Mouse (Mus musculus): ENCODE results near the gene Cetn2.

Gene Cetn2

GRCm38 (mm10) chrX:72917884-72918681, at the start of gene Cetn2, which contains the start of gene Nsdhl:
Gene Cetn2, minus strand, starts transcription at chrX:72918411.
Gene Nsdhl, plus strand, starts transcription at chrX:72918557.
- TF ChIP-seq GATA4 (IDR thresholded peaks at IDR 0.05; ENCODE audit: insufficient replicate concordance, low read length) = no peak

DNA sequence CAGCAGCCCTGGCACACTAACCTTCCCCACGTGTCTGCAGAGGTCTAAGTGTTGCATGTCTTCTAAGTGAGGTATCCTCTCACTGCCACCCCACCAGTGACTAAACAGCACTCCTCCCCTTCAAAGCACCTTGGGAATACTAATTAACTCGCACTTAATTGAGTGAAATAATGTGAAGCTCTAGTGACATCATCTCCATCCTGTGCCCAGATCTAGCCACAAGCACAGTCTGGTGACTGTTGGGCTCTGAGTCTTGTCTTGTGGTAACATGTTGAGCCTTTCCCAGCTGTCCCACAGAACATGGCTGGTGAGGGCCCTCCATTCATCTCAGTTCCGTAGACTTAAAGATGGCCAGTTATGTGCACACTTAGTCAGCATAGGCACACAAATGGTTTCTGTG, 44.5 kb upstream of the Cetn2 start:
- no peak for TF ChIP-seq GATA4 (IDR thresholded peaks at IDR 0.05; ENCODE audit: insufficient replicate concordance, low read length)

DNA sequence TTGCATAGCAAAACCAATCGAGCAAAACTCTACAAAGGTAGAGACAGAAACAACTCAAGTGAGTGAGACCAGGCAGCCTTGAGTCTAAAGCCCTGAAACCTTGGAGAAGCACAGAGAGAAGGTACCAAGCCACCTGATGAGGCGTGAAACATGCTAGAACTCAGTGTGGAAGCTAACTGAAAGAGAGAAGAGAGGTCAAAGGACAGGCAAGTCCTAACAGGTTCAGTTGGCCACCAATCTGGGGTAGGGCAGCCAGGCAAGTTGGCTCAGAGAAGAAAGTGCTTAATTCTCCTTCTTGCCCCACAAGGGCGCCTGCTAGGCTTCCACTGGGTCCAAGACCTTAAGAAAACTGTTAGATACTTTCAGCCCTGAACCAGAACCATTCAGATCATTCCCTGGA, 43.3 kb upstream of the Cetn2 start:
- TF ChIP-seq GATA4 (IDR thresholded peaks at IDR 0.05; ENCODE audit: insufficient replicate concordance, low read length) = no peak

- TF ChIP-seq GATA4 (IDR thresholded peaks at IDR 0.05; ENCODE audit: insufficient replicate concordance, low read length) = no peak
Observed at GRCm38 (mm10) chrX:72960431-72960830, 42.2 kb upstream of the Cetn2 start.

- no peak for TF ChIP-seq GATA4 (IDR thresholded peaks at IDR 0.05; ENCODE audit: insufficient replicate concordance, low read length)
Observed at GRCm38 (mm10) chrX:72956486-72956885, 38.3 kb upstream of the Cetn2 start.

GRCm38 (mm10) chrX:72953464-72953863, 35.3 kb upstream of the Cetn2 start:
- TF ChIP-seq GATA4 (IDR thresholded peaks at IDR 0.05; ENCODE audit: insufficient replicate concordance, low read length) = no peak

GRCm38 (mm10) chrX:72921391-72921790, 3.2 kb upstream of the Cetn2 start:
- no peak for TF ChIP-seq GATA4 (IDR thresholded peaks at IDR 0.05; ENCODE audit: insufficient replicate concordance, low read length)

DNA sequence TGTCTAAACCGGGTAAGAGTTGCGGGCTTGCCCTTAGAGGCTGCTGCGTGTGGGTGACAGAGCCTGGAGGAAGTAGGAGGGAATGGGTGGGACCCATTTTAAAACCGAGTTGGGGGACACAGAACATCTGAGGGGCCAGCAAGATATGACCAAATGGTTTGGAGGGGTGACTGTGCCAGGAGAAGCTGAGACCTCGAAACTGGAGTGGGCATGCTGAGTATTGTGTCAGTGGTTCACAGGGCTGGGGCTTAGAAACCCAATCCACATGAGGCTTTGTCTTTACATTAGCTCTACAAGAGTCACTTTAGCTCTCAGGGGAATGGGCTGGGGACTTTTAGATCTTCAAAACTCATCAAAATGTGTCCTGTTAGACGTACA, 460 bp upstream of the Cetn2 start:
- TF ChIP-seq GATA4 (IDR thresholded peaks at IDR 0.05; ENCODE audit: insufficient replicate concordance, low read length) = no peak

DNA sequence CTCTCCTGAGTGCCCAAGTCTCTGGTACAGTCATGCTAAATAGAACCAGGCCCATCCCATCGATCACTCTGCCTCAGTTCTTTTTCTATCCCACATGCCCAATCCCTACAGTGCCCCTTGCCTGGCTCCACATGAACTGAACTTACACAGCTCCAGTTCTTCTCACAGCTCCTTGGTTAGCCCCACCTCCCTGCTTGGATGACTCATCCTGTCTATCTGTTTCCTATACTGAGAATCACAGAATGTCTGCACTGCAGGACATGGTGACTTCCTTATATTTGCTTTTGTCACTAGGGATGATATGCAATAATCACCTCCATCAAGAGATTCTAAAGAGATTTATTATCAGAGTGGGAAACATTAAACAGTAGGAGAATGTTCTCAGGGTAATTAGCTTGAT, 6.6 kb downstream of the Cetn2 start:
- no peak for TF ChIP-seq GATA4 (IDR thresholded peaks at IDR 0.05; ENCODE audit: insufficient replicate concordance, low read length)

DNA sequence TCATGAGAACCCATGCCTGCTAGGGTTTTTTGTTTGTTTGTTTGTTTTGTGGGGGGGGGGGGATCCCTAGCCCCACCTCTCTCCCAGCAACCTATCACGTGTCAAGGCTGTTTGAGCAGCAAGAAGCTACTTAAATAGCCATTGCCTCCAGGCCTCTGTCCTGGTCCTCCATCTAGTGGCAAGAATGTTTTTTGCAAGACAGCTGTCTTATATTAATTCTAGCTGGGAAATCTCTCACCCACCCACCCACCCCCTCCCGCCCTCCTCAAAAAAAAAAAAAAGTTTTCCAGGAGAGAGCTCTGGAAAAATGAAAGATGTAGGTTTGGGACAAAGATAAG, 9.8 kb downstream of the Cetn2 start:
- TF ChIP-seq GATA4 (IDR thresholded peaks at IDR 0.05; ENCODE audit: insufficient replicate concordance, low read length) = no peak

DNA sequence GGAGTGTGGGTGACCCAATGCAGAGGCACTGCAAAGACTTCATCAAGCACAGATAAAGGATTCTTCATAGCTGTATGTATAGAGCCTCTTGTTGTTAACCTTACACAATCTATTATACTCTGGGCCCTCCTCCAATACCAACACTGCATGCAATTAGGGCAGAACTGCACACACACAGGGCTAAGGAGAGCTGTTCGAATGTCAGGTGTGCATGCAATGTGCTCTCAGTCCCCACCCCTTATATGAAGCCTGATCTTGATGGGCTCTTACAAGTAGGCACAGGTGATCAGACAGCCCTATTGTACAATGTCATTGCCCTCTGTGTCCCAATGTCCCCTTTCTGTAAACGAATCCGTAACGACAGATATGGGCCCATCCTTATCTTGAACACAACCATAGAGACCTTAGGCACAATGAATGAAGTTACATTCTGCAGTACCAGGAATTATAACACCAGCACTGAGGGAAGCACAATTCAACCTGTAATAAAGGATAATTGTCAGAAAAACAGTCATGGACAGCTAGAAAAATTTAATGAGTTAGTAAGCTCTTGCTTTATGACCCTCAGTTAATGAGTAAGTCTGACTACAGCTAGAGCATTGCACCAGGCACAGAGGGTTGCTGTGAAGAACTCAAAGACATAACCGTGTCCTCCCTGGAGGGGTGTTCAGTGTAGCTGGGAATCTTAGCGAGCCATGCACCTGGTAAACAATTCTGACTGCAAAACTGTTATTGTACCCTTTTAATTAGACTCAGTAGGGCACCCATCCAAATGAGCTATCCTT, 10.4 kb downstream of the Cetn2 start:
- TF ChIP-seq GATA4 (IDR thresholded peaks at IDR 0.05; ENCODE audit: insufficient replicate concordance, low read length) = no peak

DNA sequence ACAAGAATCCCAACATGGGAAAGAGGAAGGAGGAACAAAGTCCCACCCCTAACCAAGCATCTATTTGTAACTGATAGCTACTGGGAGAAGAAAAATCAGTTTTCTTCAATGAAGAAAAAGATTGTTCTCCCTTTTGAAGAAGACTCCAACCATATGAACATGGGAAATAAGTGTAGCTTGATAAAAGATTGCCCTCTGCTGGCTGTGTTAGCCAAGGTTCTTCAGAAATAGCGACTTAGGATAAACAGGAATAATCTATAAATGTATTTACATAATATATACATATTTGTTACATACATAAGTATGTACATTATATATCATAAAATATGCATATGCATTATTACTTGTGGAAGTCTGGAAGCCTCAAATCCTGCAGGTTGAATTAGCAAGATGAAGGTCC, 15.7 kb downstream of the Cetn2 start:
- TF ChIP-seq GATA4 (IDR thresholded peaks at IDR 0.05; ENCODE audit: insufficient replicate concordance, low read length) = no peak

DNA sequence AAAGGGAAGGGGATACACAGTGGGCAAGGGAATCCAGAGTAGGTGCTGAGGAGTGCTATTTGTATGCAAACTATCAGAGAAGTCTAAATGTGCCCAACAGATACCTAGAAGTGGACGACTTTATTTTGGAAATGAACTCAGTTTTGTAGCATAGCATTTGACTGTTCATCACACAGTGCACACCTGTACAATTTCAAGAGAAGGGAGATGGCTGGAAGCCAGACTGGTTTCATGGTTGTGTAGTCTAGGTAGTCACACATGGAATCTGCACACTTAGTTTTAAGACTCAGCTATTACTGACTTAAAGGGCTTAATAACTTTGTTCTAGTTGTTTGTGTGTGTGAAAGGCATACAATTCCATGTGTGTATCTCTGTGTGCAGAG, 22.2 kb downstream of the Cetn2 start:
- no peak for TF ChIP-seq GATA4 (IDR thresholded peaks at IDR 0.05; ENCODE audit: insufficient replicate concordance, low read length)

GRCm38 (mm10) chrX:72895388-72896054, 22.7 kb downstream of the Cetn2 start:
- no peak for TF ChIP-seq GATA4 (IDR thresholded peaks at IDR 0.05; ENCODE audit: insufficient replicate concordance, low read length)
